Mouse (Mus musculus): Measurements from ENCODE around the gene Psen2.
A peak's percentile ranks its signal among the peaks of the same experiment; 100 is the strongest.

The Psen2 gene

GRCm38 (mm10) chr1:180263364-180263997, at the start of gene Psen2:
TSS of gene Psen2 (minus strand) at chr1:180263438.
- no peak for DNase-seq

- no peak for DNase-seq
These were observed 49.6 kb upstream of the Psen2 start for GRCm38 (mm10) chr1:180312792-180313311.

- DNase-seq = no peak
These were observed 49.0 kb upstream of the Psen2 start for GRCm38 (mm10) chr1:180312286-180312685.

GRCm38 (mm10) chr1:180308897-180309296, 45.7 kb upstream of the Psen2 start:
- DNase-seq = no peak

GRCm38 (mm10) chr1:180307661-180308060, 44.4 kb upstream of the Psen2 start:
- DNase-seq = no peak

- DNase-seq = no peak
These were observed 43.7 kb upstream of the Psen2 start for GRCm38 (mm10) chr1:180306889-180307288.

- DNase-seq = no peak
These were observed 40.4 kb upstream of the Psen2 start for GRCm38 (mm10) chr1:180303600-180303999.

- no peak for DNase-seq
These were observed 39.2 kb upstream of the Psen2 start for GRCm38 (mm10) chr1:180302253-180303120.

- no peak for DNase-seq
These were observed 37.8 kb upstream of the Psen2 start for GRCm38 (mm10) chr1:180300997-180301396.

GRCm38 (mm10) chr1:180300292-180300691, 37.1 kb upstream of the Psen2 start:
- DNase-seq = no peak

GRCm38 (mm10) chr1:180299697-180300096, 36.5 kb upstream of the Psen2 start:
- no peak for DNase-seq

- DNase-seq = no peak
These were observed 32.9 kb upstream of the Psen2 start for GRCm38 (mm10) chr1:180296088-180296487.

- no peak for DNase-seq
These were observed 27.1 kb upstream of the Psen2 start for GRCm38 (mm10) chr1:180290358-180290757.

GRCm38 (mm10) chr1:180289788-180290187, 26.6 kb upstream of the Psen2 start:
- DNase-seq = no peak

- no peak for DNase-seq
These were observed 25.7 kb upstream of the Psen2 start for GRCm38 (mm10) chr1:180288872-180289468.

GRCm38 (mm10) chr1:180288227-180288626, 25.0 kb upstream of the Psen2 start:
- no peak for DNase-seq

- DNase-seq = peak; percentile 34
These were observed 23.0 kb upstream of the Psen2 start for GRCm38 (mm10) chr1:180286081-180286831.

- DNase-seq = peak; percentile 55
These were observed 20.9 kb upstream of the Psen2 start for GRCm38 (mm10) chr1:180283813-180284768.

GRCm38 (mm10) chr1:180282581-180282980, 19.3 kb upstream of the Psen2 start:
- DNase-seq = no peak

GRCm38 (mm10) chr1:180279648-180280047, 16.4 kb upstream of the Psen2 start:
- peak; percentile 88 for DNase-seq

- DNase-seq = peak; percentile 14
These were observed 14.3 kb upstream of the Psen2 start for GRCm38 (mm10) chr1:180277563-180277962.

All from kidney, adult 18-20 months (tissue).